Mouse (Mus musculus) embryonic facial prominence, embryonic 11.5 days (tissue): ENCODE measurements around the gene E130309D02Rik. TPM values are rescaled to one million over a fixed set of nuclear protein-coding genes. Genes with fewer than 3 reads are reported as not detected.

ENCODE experiments used
- ATAC-seq: fragments of 200-750 bp; cut with Nextera tagmentation; replicated peaks from 2 replicates; pipeline ENCODE4 v1.8.0; 2017; ENCODE audit warnings: low read depth; ENCODE audit not compliant: insufficient number of reproducible peaks, low FRiP score, low TSS enrichment
- DNase-seq: peaks from one replicate; pipeline ENCODE4 v3.0.0-alpha.2; 2015; ENCODE audit warnings: low spot score
- H3K27ac ChIP-seq: fragments of 300-500 bp; sonication (generic); replicated peaks from 2 replicates; pipeline ENCODE4 v1.5.1; 2014; ENCODE audit warnings: mild to moderate bottlenecking, low read depth, low read length, control low read depth
- H3K27me3 ChIP-seq: fragments of 300-500 bp; sonication (generic); 2 replicates; pipeline ENCODE4 v1.6.1; 2014; ENCODE audit warnings: mild to moderate bottlenecking, low read length, moderate library complexity, mixed read lengths; ENCODE audit not compliant: control insufficient read depth, insufficient read depth
- H3K36me3 ChIP-seq: fragments of 300-500 bp; sonication (generic); replicated peaks from 2 replicates; pipeline ENCODE4 v1.6.1; 2014; ENCODE audit warnings: low read depth, mild to moderate bottlenecking, low read length, moderate library complexity, mixed read lengths; ENCODE audit not compliant: control insufficient read depth, insufficient read depth
- H3K4me1 ChIP-seq: fragments of 300-500 bp; sonication (generic); 2 replicates; pipeline ENCODE4 v1.6.1; 2014; ENCODE audit warnings: low read length, mixed read lengths; ENCODE audit not compliant: control insufficient read depth, insufficient read depth
- H3K4me2 ChIP-seq: fragments of 300-500 bp; sonication (generic); 2 replicates; pipeline ENCODE4 v1.6.1; 2014; ENCODE audit warnings: low read depth, mild to moderate bottlenecking, control low read depth, low read length, moderate library complexity
- H3K4me3 ChIP-seq: fragments of 300-500 bp; sonication (generic); 2 replicates; pipeline ENCODE4 v1.5.1; 2014; ENCODE audit warnings: low read depth, low read length, control low read depth
- H3K9ac ChIP-seq: fragments of 300-500 bp; sonication (generic); replicated peaks from 2 replicates; pipeline ENCODE4 v1.6.1; 2014; ENCODE audit warnings: mild to moderate bottlenecking, control low read depth, low read length
- H3K9me3 ChIP-seq: fragments of 300-500 bp; sonication (generic); replicated peaks from 2 replicates; pipeline ENCODE4 v1.6.1; 2016; ENCODE audit warnings: mild to moderate bottlenecking, low read length, inconsistent platforms, mixed read lengths; ENCODE audit not compliant: control insufficient read depth
- WGBS: fragments of 180-500 bp; shearing (Covaris S2); extraction: QIAGEN DNeasy Blood & Tissue Kit; methylation state at CpG from one replicate; pipeline ENCODE4 v1.1.7; 2014; 5-methylcytosine and 5-hydroxymethylcytosine counted together
- polyA plus RNA-seq: library from polyadenylated mRNA; unstranded; fragments of >200 nt; fragmentation: Nextera tagmentation; extraction: Ambion mirVana; gene quantifications from 2 replicates; pipeline ENCODE4 v1.2.1, GENCODE M21; 2014

The E130309D02Rik gene
- 35.5 and 41.1 TPM in 2 replicates for polyA plus RNA-seq

DNA sequence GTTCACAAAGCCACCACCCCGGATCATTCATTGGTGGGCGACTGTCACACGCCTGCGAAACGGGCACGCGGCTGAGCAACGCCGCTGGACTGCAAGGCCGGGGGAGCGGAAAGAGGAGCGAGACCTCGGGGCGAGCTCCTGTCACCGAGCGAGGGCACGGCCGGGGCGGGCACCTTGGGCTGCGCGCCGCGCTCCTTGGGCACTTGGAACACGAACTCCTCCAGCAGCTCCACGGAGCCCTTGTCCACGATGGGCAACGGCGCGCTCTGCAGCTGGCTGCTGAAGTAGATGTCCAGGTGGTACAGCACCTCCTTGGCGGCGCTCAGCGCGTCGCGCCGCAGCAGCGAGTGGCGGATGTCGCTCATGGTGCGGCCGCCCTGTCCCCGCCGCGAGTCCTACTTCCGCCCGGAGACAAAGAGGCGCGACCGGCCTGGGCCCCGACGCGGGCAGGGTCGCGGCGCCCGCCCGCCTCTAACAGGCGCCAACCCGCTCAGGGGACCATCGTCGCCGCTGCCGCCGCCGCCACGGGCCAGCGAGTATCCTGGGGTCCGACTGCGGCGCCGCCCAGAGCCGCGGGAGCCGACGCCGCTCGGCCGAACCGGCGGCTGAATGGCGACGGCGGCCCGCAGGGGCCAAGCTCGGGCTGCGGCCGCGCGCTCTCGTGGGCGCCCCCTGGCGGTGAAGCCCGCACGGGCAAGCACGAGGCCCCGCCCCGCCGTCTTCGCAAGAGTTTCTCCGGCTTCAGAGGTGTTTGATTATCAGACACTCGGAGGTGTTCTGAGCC, at the start of gene E130309D02Rik:
Gene E130309D02Rik, minus strand, starts transcription at position 631 of the 784 bp plus-strand sequence.
- WGBS, result under 1% methylated on average over 98 of the region's 101 CpGs
- Histone ChIP-seq H3K9ac (peak within 1 kb of the TSS; percentile 99), H3K4me1 (no peaks in the 10 kb centered on the region; the same call in none of the 2 replicates), H3K9me3 (no peaks in the 10 kb centered on the region), H3K27ac (peak within 1 kb of the TSS; percentile 85), H3K4me2 (peak within 1 kb of the TSS; percentile 83), H3K27me3 (no peaks in the 10 kb centered on the region), H3K36me3 (peaks cover 10% of the 10 kb centered on the region), H3K4me3 (peak within 1 kb of the TSS; percentile 91)
- DNase-seq, result peak; percentile 87
- peak; percentile 77 for ATAC-seq

- H3K4me3 ChIP-seq, result peak overlapping the region; percentile 38
- H3K27ac ChIP-seq, result no peak overlapping the region
- WGBS, result under 1% methylated on average over 47 of the region's 47 CpGs
- peak overlapping the region; percentile 68 for H3K4me2 ChIP-seq
- H3K9ac ChIP-seq, result peak overlapping the region; percentile 61
- DNase-seq (peak; percentile 78), ATAC-seq (peak; percentile 45; the same call in 1 of the 2 replicates)
- peaks cover 21% of the 10 kb centered on the region for H3K27me3 ChIP-seq
- no peaks in the 10 kb centered on the region for H3K36me3 ChIP-seq
- H3K9me3 ChIP-seq, result no peaks in the 10 kb centered on the region
- no peaks in the 10 kb centered on the region for H3K4me1 ChIP-seq
Observed at GRCm38 (mm10) chr5:143363678-143364615, 48.8 kb upstream of the E130309D02Rik start.

GRCm38 (mm10) chr5:143361428-143361827, 46.3 kb upstream of the E130309D02Rik start:
- DNase-seq (no peak), ATAC-seq (no peak)
- H3K4me2 ChIP-seq, result no peak overlapping the region
- no peaks in the 10 kb centered on the region for H3K36me3 ChIP-seq
- peaks cover 16% of the 10 kb centered on the region for H3K27me3 ChIP-seq
- H3K4me3 ChIP-seq, result no peak overlapping the region
- no peak overlapping the region for H3K27ac ChIP-seq
- 69% methylated on average over 7 of the region's 7 CpGs for WGBS
- no peak overlapping the region for H3K9ac ChIP-seq
- no peaks in the 10 kb centered on the region for H3K9me3 ChIP-seq
- H3K4me1 ChIP-seq, result peaks cover 4% of the 10 kb centered on the region

DNA sequence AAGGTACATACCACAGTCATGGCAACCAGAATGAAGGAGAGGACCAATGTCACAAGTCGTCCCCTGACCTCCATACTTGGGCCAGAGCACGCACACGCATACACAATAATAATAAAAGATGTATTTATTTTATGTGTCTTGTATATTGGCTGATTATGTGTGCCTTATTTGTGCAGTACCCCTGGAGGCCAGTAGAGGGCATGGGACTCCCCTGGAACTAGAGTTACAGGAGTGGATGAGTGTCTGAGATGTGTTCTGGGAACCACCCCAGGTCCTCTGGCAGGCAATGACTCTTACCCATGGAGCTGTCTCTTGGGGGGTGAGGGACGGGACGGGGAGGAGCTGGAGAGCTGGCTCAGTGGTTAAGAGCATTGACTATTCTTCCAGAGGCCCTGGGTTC, 44.8 kb upstream of the E130309D02Rik start:
- Histone ChIP-seq H3K36me3 (no peaks in the 10 kb centered on the region), H3K4me3 (no peak overlapping the region), H3K27ac (no peak overlapping the region), H3K9me3 (no peaks in the 10 kb centered on the region), H3K4me2 (no peak overlapping the region), H3K4me1 (peaks cover 4% of the 10 kb centered on the region), H3K9ac (no peak overlapping the region), H3K27me3 (peaks cover 14% of the 10 kb centered on the region)
- 60% methylated on average over 5 of the region's 5 CpGs for WGBS
- DNase-seq, result peak; percentile 52
- ATAC-seq, result no peak

- Histone ChIP-seq H3K36me3 (no peaks in the 10 kb centered on the region), H3K27ac (no peak overlapping the region), H3K9me3 (no peaks in the 10 kb centered on the region), H3K4me3 (no peak overlapping the region), H3K4me1 (peaks cover 4% of the 10 kb centered on the region), H3K9ac (no peak overlapping the region), H3K4me2 (no peak overlapping the region), H3K27me3 (peaks cover 7% of the 10 kb centered on the region)
- no peak for DNase-seq
- no peak for ATAC-seq
- WGBS, result 36% methylated on average over 7 of the region's 7 CpGs
Observed at GRCm38 (mm10) chr5:143359263-143359662, 44.1 kb upstream of the E130309D02Rik start.

DNA sequence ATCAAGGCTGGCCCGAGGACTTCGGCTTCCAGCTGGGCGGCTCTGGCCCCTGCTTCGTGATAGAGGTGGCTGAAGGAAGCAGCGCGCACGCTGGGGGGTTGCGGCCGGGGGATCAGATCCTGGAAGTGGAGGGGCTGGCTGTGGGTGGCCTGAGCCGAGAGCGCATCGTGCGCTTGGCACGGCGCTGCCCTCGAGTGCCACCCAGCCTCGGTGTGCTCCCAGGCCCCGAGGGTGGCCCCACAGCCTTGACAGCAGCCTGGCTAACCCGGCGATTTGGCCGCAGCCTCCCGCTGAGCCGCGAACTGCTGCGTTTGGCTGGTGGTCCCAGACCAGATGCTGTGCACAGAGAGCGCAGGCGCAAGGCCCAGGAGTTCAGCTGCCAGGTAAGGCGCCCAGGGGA, 42.4 kb upstream of the E130309D02Rik start:
- ATAC-seq (no peak), DNase-seq (no peak)
- Histone ChIP-seq H3K4me1 (peaks cover 4% of the 10 kb centered on the region), H3K4me2 (peak overlapping the region; percentile 36), H3K4me3 (peak overlapping the region; percentile 2; the same call in 1 of the 2 replicates), H3K9me3 (no peaks in the 10 kb centered on the region), H3K27me3 (peaks cover 7% of the 10 kb centered on the region), H3K9ac (peak overlapping the region; percentile 48; the same call in 1 of the 2 replicates), H3K27ac (no peak overlapping the region), H3K36me3 (no peaks in the 10 kb centered on the region)
- 4% methylated on average over 24 of the region's 28 CpGs for WGBS

- H3K9me3 ChIP-seq, result no peaks in the 10 kb centered on the region
- WGBS, result 15% methylated on average over 17 of the region's 17 CpGs
- H3K27me3 ChIP-seq, result peaks cover 7% of the 10 kb centered on the region
- H3K27ac ChIP-seq, result no peak within 1 kb of the TSS
- H3K4me2 ChIP-seq, result peak within 1 kb of the TSS; percentile 36
- DNase-seq, result peak; percentile 58
- H3K36me3 ChIP-seq, result no peaks in the 10 kb centered on the region
- peaks cover 4% of the 10 kb centered on the region for H3K4me1 ChIP-seq
- peak within 1 kb of the TSS; percentile 48; the same call in 1 of the 2 replicates for H3K9ac ChIP-seq
- no peak for ATAC-seq
- peak within 1 kb of the TSS; percentile 2; the same call in 1 of the 2 replicates for H3K4me3 ChIP-seq
Observed at GRCm38 (mm10) chr5:143356686-143357388, 41.7 kb upstream of the E130309D02Rik start, which contains the start of gene Grid2ip. Gene Grid2ip, plus strand, starts transcription at chr5:143357338.
